Mouse (Mus musculus): ENCODE measurements around the gene Golga1. TPM values are rescaled to one million over a fixed set of nuclear protein-coding genes. Genes with fewer than 3 reads are reported as not detected.
"Not testable (repeated sequence)": the region's sequence is repeated elsewhere in the genome, so short reads cannot be mapped to it uniquely, and the experiment has no call there.

Golga1 gene
- polyA plus RNA-seq (2014; fragmentation: Nextera tagmentation; extraction: Ambion mirVana): 20.7 and 29.8 TPM in 2 replicates

GRCm38 (mm10) chr2:39065400-39065987 lies at the start of gene Golga1:
Golga1 (minus strand) TSS chr2:39065541.
- WGBS: 1% methylated on average over 34 of the region's 50 CpGs
- H3K36me3 ChIP-seq (ENCODE audit: control insufficient read depth, insufficient read depth, low read length): peaks cover 20% of the 10 kb centered on the region

GRCm38 (mm10) chr2:39114093-39114492 lies 48.8 kb upstream of the Golga1 start:
- ATAC-seq (ENCODE audit: low read depth) (no peak), DNase-seq (ENCODE audit: low spot score) (no peak)
- 96% methylated on average over 7 of the region's 7 CpGs for WGBS
- Histone ChIP-seq H3K9me3 (ENCODE audit: control insufficient read depth, low read length) (no peaks in the 10 kb centered on the region), H3K27ac (replicated peaks; ENCODE audit: low read depth, low read length) (no peak overlapping the region), H3K4me3 (ENCODE audit: low read depth, low read length) (no peak overlapping the region), H3K4me2 (ENCODE audit: low read depth, low read length) (no peak overlapping the region), H3K9ac (ENCODE audit: low read depth, low read length) (no peak overlapping the region), H3K27me3 (replicated peaks; ENCODE audit: control insufficient read depth, insufficient read depth, low read length) (no peaks in the 10 kb centered on the region), H3K4me1 (ENCODE audit: control insufficient read depth, insufficient read depth, low read length) (no peaks in the 10 kb centered on the region), H3K36me3 (ENCODE audit: control insufficient read depth, insufficient read depth, low read length) (peaks cover 46% of the 10 kb centered on the region)

More at GRCm38 (mm10) chr2:39065400-39065987, at the start of gene Golga1:
- H3K27me3 ChIP-seq (replicated peaks; ENCODE audit: control insufficient read depth, insufficient read depth, low read length): no peaks in the 10 kb centered on the region
- H3K9ac ChIP-seq (ENCODE audit: low read depth, low read length): peak within 1 kb of the TSS; percentile 94
- peak within 1 kb of the TSS; percentile 90 for H3K4me3 ChIP-seq (ENCODE audit: low read depth, low read length)
- DNase-seq (ENCODE audit: low spot score) (peak; percentile 97), ATAC-seq (ENCODE audit: low read depth) (peak; percentile 99)
- H3K9me3 ChIP-seq (ENCODE audit: control insufficient read depth, low read length): no peaks in the 10 kb centered on the region
- no peaks in the 10 kb centered on the region for H3K4me1 ChIP-seq (ENCODE audit: control insufficient read depth, insufficient read depth, low read length)
- peak within 1 kb of the TSS; percentile 65 for H3K4me2 ChIP-seq (ENCODE audit: low read depth, low read length)
- peak within 1 kb of the TSS; percentile 89 for H3K27ac ChIP-seq (replicated peaks; ENCODE audit: low read depth, low read length)

GRCm38 (mm10) chr2:39110514-39110913 lies 45.2 kb upstream of the Golga1 start:
- Histone ChIP-seq H3K4me2 (ENCODE audit: low read depth, low read length) (no peak overlapping the region), H3K9me3 (ENCODE audit: control insufficient read depth, low read length) (no peaks in the 10 kb centered on the region), H3K27me3 (replicated peaks; ENCODE audit: control insufficient read depth, insufficient read depth, low read length) (no peaks in the 10 kb centered on the region), H3K4me3 (ENCODE audit: low read depth, low read length) (no peak overlapping the region), H3K27ac (replicated peaks; ENCODE audit: low read depth, low read length) (no peak overlapping the region), H3K36me3 (ENCODE audit: control insufficient read depth, insufficient read depth, low read length) (peaks cover 39% of the 10 kb centered on the region), H3K9ac (ENCODE audit: low read depth, low read length) (no peak overlapping the region), H3K4me1 (ENCODE audit: control insufficient read depth, insufficient read depth, low read length) (no peaks in the 10 kb centered on the region)
- ATAC-seq (ENCODE audit: low read depth) (no peak), DNase-seq (ENCODE audit: low spot score) (no peak)

GRCm38 (mm10) chr2:39109712-39110111 lies 44.4 kb upstream of the Golga1 start:
- H3K4me3 ChIP-seq (ENCODE audit: low read depth, low read length); ATAC-seq (ENCODE audit: low read depth); H3K4me1 ChIP-seq (ENCODE audit: control insufficient read depth, insufficient read depth, low read length); H3K27ac ChIP-seq (replicated peaks; ENCODE audit: low read depth, low read length); H3K9me3 ChIP-seq (ENCODE audit: control insufficient read depth, low read length); H3K27me3 ChIP-seq (replicated peaks; ENCODE audit: control insufficient read depth, insufficient read depth, low read length); H3K9ac ChIP-seq (ENCODE audit: low read depth, low read length); H3K4me2 ChIP-seq (ENCODE audit: low read depth, low read length): not testable (repeated sequence)
- H3K36me3 ChIP-seq (ENCODE audit: control insufficient read depth, insufficient read depth, low read length): peaks cover 46% of the 10 kb centered on the region
- peak; percentile 2 for DNase-seq (ENCODE audit: low spot score)

GRCm38 (mm10) chr2:39099951-39100350 lies 34.6 kb upstream of the Golga1 start:
- WGBS: 100% methylated on average over 1 of the region's 1 CpGs
- H3K27me3 ChIP-seq (replicated peaks; ENCODE audit: control insufficient read depth, insufficient read depth, low read length); DNase-seq (ENCODE audit: low spot score): not testable (repeated sequence)

GRCm38 (mm10) chr2:39097993-39098392 lies 32.7 kb upstream of the Golga1 start:
- H3K27ac ChIP-seq (replicated peaks; ENCODE audit: low read depth, low read length): no peak overlapping the region
- peaks cover 4% of the 10 kb centered on the region; the same call in 1 of the 2 replicates for H3K4me1 ChIP-seq (ENCODE audit: control insufficient read depth, insufficient read depth, low read length)
- H3K9me3 ChIP-seq (ENCODE audit: control insufficient read depth, low read length): no peaks in the 10 kb centered on the region
- H3K36me3 ChIP-seq (ENCODE audit: control insufficient read depth, insufficient read depth, low read length): peaks cover 55% of the 10 kb centered on the region
- no peak overlapping the region for H3K4me2 ChIP-seq (ENCODE audit: low read depth, low read length)
- no peak overlapping the region for H3K4me3 ChIP-seq (ENCODE audit: low read depth, low read length)
- no peaks in the 10 kb centered on the region for H3K27me3 ChIP-seq (replicated peaks; ENCODE audit: control insufficient read depth, insufficient read depth, low read length)
- no peak overlapping the region for H3K9ac ChIP-seq (ENCODE audit: low read depth, low read length)
- ATAC-seq (ENCODE audit: low read depth) (no peak), DNase-seq (ENCODE audit: low spot score) (no peak)

More at GRCm38 (mm10) chr2:39099951-39100350, 34.6 kb upstream of the Golga1 start:
- not testable (repeated sequence) for H3K27ac ChIP-seq (replicated peaks; ENCODE audit: low read depth, low read length); H3K9ac ChIP-seq (ENCODE audit: low read depth, low read length); H3K4me3 ChIP-seq (ENCODE audit: low read depth, low read length); ATAC-seq (ENCODE audit: low read depth); H3K4me2 ChIP-seq (ENCODE audit: low read depth, low read length); H3K4me1 ChIP-seq (ENCODE audit: control insufficient read depth, insufficient read depth, low read length); H3K9me3 ChIP-seq (ENCODE audit: control insufficient read depth, low read length)
- peaks cover 65% of the 10 kb centered on the region for H3K36me3 ChIP-seq (ENCODE audit: control insufficient read depth, insufficient read depth, low read length)

GRCm38 (mm10) chr2:39091966-39092365 lies 26.6 kb upstream of the Golga1 start:
- peaks cover 4% of the 10 kb centered on the region for H3K4me1 ChIP-seq (ENCODE audit: control insufficient read depth, insufficient read depth, low read length)
- no peaks in the 10 kb centered on the region for H3K27me3 ChIP-seq (replicated peaks; ENCODE audit: control insufficient read depth, insufficient read depth, low read length)
- no peak overlapping the region; the same call in 1 of the 2 replicates for H3K27ac ChIP-seq (replicated peaks; ENCODE audit: low read depth, low read length)
- no peaks in the 10 kb centered on the region for H3K9me3 ChIP-seq (ENCODE audit: control insufficient read depth, low read length)
- H3K9ac ChIP-seq (ENCODE audit: low read depth, low read length): no peak overlapping the region
- ATAC-seq (ENCODE audit: low read depth) (peak; percentile 44; the same call in 1 of the 2 replicates), DNase-seq (ENCODE audit: low spot score) (peak; percentile 88)
- 63% methylated on average over 1 of the region's 1 CpGs for WGBS
- peaks cover 43% of the 10 kb centered on the region for H3K36me3 ChIP-seq (ENCODE audit: control insufficient read depth, insufficient read depth, low read length)
- H3K4me3 ChIP-seq (ENCODE audit: low read depth, low read length): no peak overlapping the region
- H3K4me2 ChIP-seq (ENCODE audit: low read depth, low read length): no peak overlapping the region

- Histone ChIP-seq H3K4me2 (ENCODE audit: low read depth, low read length) (no peak overlapping the region), H3K27ac (replicated peaks; ENCODE audit: low read depth, low read length) (no peak overlapping the region), H3K36me3 (ENCODE audit: control insufficient read depth, insufficient read depth, low read length) (peaks cover 51% of the 10 kb centered on the region), H3K4me1 (ENCODE audit: control insufficient read depth, insufficient read depth, low read length) (no peaks in the 10 kb centered on the region), H3K27me3 (replicated peaks; ENCODE audit: control insufficient read depth, insufficient read depth, low read length) (no peaks in the 10 kb centered on the region), H3K9me3 (ENCODE audit: control insufficient read depth, low read length) (no peaks in the 10 kb centered on the region), H3K4me3 (ENCODE audit: low read depth, low read length) (no peak overlapping the region), H3K9ac (ENCODE audit: low read depth, low read length) (no peak overlapping the region)
- no peak for DNase-seq (ENCODE audit: low spot score)
- no peak for ATAC-seq (ENCODE audit: low read depth)
- WGBS: 81% methylated on average over 3 of the region's 3 CpGs
Measured at GRCm38 (mm10) chr2:39082706-39083105, 17.4 kb upstream of the Golga1 start.

- Histone ChIP-seq H3K27me3 (replicated peaks; ENCODE audit: control insufficient read depth, insufficient read depth, low read length) (no peaks in the 10 kb centered on the region), H3K36me3 (ENCODE audit: control insufficient read depth, insufficient read depth, low read length) (peaks cover 8% of the 10 kb centered on the region; the same call in 1 of the 2 replicates), H3K4me2 (ENCODE audit: low read depth, low read length) (no peak overlapping the region), H3K27ac (replicated peaks; ENCODE audit: low read depth, low read length) (no peak overlapping the region), H3K9ac (ENCODE audit: low read depth, low read length) (no peak overlapping the region), H3K4me3 (ENCODE audit: low read depth, low read length) (no peak overlapping the region), H3K9me3 (ENCODE audit: control insufficient read depth, low read length) (no peaks in the 10 kb centered on the region), H3K4me1 (ENCODE audit: control insufficient read depth, insufficient read depth, low read length) (no peaks in the 10 kb centered on the region)
- DNase-seq (ENCODE audit: low spot score) (no peak), ATAC-seq (ENCODE audit: low read depth) (no peak)
Measured at GRCm38 (mm10) chr2:39070666-39071065, 5.3 kb upstream of the Golga1 start.

All from embryonic facial prominence, embryonic 14.5 days (tissue).